Mouse (Mus musculus) yolk sac, embryonic 10.5 days (tissue): Measurements from ENCODE around the gene Zfp580.
"Not testable (repeated sequence)": the region's sequence is repeated elsewhere in the genome, so short reads cannot be mapped to it uniquely, and the experiment has no call there.

Experiments
- DNase-seq: peaks from one replicate; pipeline ENCODE4 v3.0.0-alpha.2; 2017; ENCODE audit warnings: low spot score

Gene Zfp580

GRCm38 (mm10) chr7:5064886-5065285 is 13.5 kb downstream of the Zfp580 start:
- DNase-seq = no peak

DNA sequence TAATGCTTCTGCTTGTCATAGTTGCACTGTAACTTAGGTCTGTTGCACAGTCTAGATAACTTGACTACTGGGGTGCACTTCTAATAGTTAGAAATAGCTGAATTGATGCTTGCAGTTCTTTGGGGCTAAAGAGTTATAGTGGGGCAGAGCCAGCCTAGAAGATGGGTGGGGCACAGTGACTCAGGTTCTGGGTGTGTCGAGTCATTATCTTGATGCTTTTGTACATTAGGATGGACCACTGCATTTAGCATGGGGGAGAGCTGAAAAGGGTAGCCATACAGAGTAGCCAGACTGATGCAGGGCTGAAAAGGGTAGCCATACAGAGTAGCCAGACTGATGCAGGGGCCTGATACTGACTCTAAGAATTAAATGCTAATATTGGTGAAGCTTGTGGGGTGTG is 22.2 kb downstream of the Zfp580 start:
- DNase-seq = no peak

DNA sequence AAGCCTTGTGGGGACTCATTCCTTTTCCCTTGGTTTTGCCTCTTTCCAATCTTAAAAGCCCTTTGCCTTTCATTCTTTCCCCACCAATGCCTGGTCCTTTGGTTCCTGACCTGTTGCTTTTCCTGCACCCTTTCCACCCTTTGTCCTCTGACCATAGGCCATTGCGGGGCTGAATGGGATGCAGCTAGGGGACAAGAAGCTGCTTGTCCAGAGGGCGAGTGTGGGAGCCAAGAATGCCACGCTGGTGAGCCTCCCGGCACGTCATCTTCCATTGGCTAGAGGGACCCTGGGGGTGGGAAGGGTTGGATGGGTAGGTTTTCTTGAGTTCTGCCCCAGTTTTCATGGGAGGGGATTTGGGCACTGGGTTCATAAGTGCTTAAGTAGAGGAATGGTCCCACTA is 23.6 kb downstream of the Zfp580 start:
- DNase-seq = no peak

DNA sequence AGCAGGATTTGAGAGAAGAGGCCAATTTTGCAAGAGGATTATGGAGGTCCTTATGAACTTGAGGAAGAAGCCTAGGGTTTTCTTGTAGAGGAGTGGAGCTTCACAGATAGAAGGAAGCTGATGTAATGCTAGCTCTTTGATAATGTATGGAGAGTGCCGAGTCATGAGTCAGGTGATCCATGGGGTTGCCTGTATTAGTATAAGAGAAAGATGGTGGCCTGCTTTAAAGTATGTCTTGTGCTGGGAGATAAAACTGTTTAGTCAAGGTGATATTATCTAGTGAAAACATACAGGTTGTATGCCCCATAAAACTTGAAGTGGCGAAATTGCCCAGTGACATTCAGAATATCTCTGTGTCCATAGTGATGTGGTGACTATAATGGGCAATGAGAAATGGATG is 25.6 kb downstream of the Zfp580 start:
- no peak for DNase-seq

DNA sequence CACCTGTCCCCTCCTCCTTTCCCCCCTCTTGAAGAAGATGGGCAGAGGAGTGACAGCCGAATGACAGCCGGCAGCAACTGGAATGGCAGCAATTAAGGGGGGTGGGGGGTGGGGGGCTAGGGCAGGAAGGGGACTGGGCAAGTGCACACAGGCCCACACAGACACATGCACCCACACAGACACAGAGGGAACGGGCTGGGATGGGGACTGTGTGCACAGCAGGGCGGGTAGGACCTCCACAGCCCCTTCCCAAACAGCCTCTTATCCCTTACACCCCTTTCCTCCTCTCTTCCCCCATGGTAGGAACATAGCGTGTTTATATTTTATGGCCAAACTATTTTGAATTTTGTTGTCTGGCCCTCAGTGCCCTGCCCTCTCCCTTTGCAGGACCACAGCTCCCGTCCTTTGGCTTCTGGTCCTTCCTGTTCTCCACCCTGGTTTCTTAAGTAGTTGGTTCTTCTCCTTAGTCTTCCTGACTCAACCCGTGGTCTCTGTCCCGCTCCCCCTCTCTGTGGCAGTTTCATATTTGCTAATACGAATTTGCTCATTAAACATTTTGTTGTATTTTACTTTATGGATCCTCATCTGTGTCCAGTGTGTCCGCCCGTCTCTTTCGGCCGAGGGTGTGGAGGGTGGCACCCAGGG is 28.1 kb downstream of the Zfp580 start:
- DNase-seq = not testable (repeated sequence)

GRCm38 (mm10) chr7:5080010-5080751 is 28.8 kb downstream of the Zfp580 start, which contains the start of gene Epn1:
Gene Epn1, plus strand, starts transcription at chr7:5080235.
- peak; percentile 95 for DNase-seq

GRCm38 (mm10) chr7:5080815-5081214 is 29.5 kb downstream of the Zfp580 start:
- DNase-seq = no peak

DNA sequence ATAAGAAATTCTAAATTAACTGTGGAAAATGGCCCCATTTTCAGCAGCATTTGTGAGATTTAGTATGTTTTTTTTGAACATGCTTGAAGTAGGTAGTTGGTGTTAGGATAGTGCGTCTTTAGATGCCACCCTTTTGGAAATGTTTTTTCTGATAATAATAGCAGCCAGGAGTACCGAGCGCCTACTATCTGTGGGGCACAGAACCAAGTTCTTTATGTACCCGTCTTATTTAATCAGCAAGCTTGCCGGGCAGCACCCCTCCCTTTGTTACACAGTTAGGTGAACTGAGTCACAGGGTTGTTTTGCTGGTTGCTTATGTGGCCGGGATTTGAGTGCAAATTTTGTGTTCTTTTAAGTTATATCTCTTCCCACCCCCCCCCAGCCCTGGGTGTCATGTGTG is 29.9 kb downstream of the Zfp580 start:
- no peak for DNase-seq

GRCm38 (mm10) chr7:5081939-5082338 is 30.6 kb downstream of the Zfp580 start:
- DNase-seq = no peak

DNA sequence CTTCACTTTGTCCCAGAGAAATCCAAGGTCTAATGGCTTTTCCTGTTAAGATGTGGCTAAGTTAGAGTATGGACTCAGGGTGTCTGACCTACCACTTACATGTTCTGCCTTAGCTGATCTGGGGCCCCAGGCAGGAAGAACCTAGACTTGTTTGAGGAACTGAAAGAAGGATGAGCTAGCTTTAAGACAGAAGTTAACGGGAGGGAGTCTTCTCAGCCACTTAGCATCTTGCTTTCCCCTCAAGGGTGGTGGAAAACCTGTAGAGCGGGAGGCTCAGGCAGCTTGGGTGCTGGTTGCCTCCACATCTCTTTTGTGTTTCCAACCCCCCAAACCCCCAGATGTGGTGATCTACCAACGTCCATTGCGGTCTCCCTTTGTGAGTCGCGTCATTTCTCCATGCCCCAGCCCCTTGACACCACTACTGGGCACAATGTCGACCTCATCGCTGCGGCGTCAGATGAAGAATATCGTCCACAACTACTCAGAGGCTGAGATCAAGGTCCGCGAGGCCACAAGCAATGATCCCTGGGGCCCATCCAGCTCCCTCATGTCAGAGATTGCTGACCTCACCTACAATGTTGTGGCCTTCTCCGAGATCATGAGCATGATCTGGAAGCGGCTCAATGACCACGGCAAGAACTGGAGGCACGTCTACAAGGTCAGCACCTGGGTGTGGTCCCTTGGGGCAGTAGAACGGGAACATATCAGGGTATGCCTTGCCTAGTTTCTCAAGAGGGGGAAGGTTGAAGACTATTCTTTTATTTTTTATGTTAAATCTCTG is 32.2 kb downstream of the Zfp580 start:
- DNase-seq = no peak

GRCm38 (mm10) chr7:5085512-5085911 is 34.2 kb downstream of the Zfp580 start:
- DNase-seq = no peak

DNA sequence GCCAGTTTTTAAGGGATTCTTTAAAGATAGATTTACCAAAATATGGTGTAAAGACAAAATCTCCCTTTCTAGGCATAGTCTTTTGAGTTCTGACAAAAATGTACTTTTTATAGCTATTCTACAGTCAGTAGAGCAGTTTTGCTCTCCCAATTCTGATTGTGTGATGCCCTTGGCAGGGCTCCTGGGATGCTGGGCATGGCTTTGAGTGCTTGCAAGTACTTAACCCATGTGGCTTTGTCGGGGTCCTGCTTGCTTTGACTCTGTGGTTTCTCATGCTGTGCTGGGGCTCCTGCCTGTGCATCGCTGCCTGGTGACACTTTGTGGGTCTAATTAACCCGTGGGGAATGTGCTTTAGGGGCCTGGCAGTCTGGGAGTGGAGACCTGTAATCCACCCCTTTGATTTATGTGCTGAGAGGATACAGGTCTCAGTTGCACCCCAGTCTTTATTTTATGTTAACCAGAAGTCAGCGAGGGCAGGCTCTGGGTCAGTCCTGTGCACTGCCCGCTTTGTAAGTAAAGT is 35.6 kb downstream of the Zfp580 start:
- no peak for DNase-seq

GRCm38 (mm10) chr7:5087886-5088285 is 36.5 kb downstream of the Zfp580 start:
- no peak for DNase-seq

- DNase-seq = no peak
These were observed 38.5 kb downstream of the Zfp580 start for GRCm38 (mm10) chr7:5089853-5090252.

- DNase-seq = no peak
These were observed 39.8 kb downstream of the Zfp580 start for GRCm38 (mm10) chr7:5091008-5091728.

- no peak for DNase-seq
These were observed 41.0 kb downstream of the Zfp580 start for GRCm38 (mm10) chr7:5092381-5092780.

- DNase-seq = no peak
These were observed 41.6 kb downstream of the Zfp580 start for GRCm38 (mm10) chr7:5092831-5093510.

GRCm38 (mm10) chr7:5098769-5099168 is 47.4 kb downstream of the Zfp580 start:
- no peak for DNase-seq

DNA sequence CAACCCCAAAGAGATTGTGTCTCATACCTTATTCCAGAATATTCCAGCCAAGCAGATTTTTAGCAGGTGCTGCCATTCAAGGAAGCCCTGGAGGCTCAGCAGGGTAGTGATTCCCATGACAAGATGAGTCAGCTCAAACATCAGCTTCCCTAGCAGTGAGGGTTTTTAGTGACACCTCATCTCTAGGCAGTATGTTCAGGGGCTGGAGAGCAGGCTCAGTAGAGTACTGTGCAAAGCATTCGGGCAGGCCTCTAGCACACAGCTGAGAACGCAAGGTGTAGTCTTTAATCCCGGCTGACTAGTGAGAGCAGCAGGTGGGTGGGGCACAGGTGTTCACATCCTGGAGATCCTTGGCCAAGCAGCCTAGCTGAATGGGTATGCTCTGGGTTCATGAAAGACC is 48.5 kb downstream of the Zfp580 start:
- DNase-seq = no peak

DNA sequence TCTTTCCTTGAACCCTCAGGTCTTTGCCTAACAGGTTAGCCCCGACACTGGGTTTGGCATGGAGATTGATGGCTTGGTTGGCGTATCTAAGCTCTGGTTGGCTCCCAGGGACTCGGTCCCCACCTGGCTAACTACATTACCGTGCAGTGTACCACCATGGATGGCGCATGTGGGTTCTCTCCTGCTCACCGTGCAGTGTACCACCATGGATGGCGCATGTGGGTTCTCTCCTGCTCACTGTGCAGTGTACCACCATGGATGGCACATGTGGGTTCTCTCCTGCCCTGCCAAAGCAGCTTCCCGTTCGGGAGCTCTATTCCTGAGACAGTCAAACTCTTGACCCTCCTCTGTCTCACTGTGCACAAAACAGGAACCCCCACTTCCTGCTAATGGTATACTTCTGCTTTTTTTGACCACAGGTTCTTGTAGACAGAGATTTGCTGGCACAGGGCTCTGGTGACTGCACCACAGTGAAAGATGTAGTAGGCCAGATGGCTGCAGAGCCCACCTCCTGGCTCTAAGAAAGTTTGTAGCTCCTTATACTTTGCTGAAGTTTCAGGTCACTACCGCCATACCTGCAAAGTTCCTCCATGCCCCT is 49.8 kb downstream of the Zfp580 start:
- no peak for DNase-seq

GRCm38 (mm10) chr7:5102564-5102963 is 51.2 kb downstream of the Zfp580 start:
- DNase-seq = no peak
